Mouse (Mus musculus) gastrocnemius, postnatal 10 days (tissue): ENCODE measurements around the gene Acbd4. TPM values are rescaled to one million over a fixed set of nuclear protein-coding genes. Genes with fewer than 3 reads are reported as not detected.

Experiments used
- DNase-seq: peaks from one replicate; pipeline ENCODE4 v3.0.0; 2021; ENCODE audit warnings: mixed read lengths
- total RNA-seq, 2 experiments: library from RNA; stranded (reverse); gene quantifications; 2 replicates each; pipeline ENCODE4 v1.2.3; 2021

Gene Acbd4
- total RNA-seq, 2 experiments from 2014 or later, result 34.9 to 50.5 TPM

GRCm38 (mm10) chr11:103142441-103143182 is 41.1 kb downstream of the Acbd4 start:
- DNase-seq, result no peak

DNA sequence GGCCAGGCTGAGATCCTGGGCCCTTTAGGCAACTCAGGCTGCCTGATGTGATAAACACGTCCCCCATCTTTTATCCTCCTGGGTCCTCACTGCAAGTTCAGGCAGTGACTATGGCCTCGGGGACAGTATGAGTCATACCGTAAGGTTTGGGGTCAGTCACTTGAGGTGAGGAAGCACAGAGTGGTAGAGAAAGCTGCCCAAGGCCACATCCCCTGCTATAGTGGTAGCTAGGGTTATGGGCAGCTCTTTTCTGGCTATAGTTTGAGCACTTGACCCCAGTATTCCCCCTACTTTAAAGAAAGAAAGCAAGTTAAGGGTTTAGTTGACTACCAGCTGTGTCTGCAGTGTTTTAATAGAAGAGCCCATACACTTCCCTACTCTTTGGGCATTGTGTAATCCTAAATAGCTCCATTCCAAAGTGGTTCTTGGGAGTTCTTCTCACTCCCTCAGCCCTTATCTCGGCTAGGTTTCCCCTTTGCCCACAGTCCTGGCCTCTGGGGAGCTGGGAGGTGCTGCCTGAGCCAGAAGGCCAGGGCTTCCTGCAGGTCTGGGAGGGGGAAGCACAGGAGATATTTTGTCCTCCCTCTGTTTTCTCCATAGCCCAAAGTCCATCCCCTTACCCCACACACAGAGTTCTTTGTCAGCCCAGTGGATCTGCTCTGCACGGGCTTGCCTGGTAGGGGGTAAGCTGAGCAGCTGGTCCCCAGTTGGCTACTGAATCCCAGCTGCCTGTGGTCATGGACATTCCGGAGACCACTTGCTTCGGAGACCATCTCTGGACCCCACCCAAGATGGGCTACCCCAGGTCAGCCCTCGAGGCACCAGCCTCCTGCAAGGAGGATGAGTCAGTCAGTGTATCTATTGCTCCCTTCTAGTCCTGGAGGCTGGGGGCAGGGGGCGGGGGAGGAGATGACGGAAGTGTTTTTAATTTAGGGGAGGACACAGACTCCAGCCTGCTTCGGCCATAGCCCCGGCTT is 43.1 kb downstream of the Acbd4 start:
- no peak for DNase-seq

DNA sequence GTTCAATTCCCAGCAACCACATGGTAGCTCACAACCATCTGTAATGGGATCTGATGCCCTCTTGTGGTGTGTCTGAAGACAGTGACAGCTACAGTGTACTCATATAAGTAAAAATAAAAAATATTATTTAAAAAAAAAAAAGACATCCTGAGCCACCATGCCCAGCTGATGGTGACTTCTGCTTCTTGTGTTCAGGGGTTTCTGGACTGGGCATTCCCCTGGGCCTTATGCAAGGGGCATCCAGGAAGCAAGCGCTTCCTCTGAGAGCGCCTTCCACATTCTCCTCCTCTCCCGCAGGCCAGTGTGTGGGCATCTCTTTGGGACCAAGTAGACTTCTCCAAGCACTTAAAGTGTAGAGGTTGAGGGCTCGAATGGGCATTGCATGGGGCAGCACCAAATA is 44.9 kb downstream of the Acbd4 start:
- DNase-seq, result no peak

GRCm38 (mm10) chr11:103147766-103148165 is 46.3 kb downstream of the Acbd4 start:
- DNase-seq, result no peak

GRCm38 (mm10) chr11:103149771-103150170 is 48.3 kb downstream of the Acbd4 start:
- DNase-seq, result no peak

- DNase-seq, result peak; percentile 99
These were observed 57.4 kb downstream of the Acbd4 start for GRCm38 (mm10) chr11:103158621-103159478.

DNA sequence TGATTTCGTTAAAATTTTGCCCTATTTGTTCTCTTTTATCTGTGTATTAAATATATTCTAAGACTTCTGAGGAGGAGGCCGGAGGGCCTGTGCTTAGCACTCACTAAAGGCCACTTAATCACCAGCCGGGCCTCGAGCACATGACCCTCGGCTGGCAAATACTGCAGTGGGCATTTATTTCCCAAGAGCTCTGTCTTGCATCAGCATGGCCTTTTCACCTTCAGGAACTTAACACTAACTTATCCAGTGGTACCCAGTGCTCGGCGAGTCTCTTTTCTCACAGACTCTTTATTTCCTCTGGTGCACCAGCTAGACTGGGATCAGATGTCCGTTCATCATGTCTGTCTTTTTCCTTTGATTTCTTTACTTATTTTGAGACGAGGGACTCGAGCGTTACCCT is 59.3 kb downstream of the Acbd4 start:
- DNase-seq, result no peak

GRCm38 (mm10) chr11:103161449-103161848 is 60.0 kb downstream of the Acbd4 start:
- no peak for DNase-seq

Other genes with a start within 250 kb of the Acbd4 start
- gene Eftud2, start 220.7 kb upstream of the Acbd4 start, total RNA-seq, result 10 to 100 TPM; 49.5 to 52.3 TPM
- under 1 TPM in 1 of 2 experiments, not detected in 1; 0.14 TPM for gene Ccdc103, start 220.5 kb upstream of the Acbd4 start, total RNA-seq
- gene Fam187a, start 216.5 kb upstream of the Acbd4 start, total RNA-seq, result not detected
- gene Gfap, start 200.8 kb upstream of the Acbd4 start, total RNA-seq, result under 1 TPM; 0.09 to 0.61 TPM
- gene Kif18b, start 176.6 kb upstream of the Acbd4 start, total RNA-seq, result 1 to 10 TPM; 4.0 to 5.7 TPM
- gene C1ql1, start 155.0 kb upstream of the Acbd4 start, total RNA-seq, result under 1 TPM; 0.31 to 0.93 TPM
- gene Nmt1, start 73.5 kb upstream of the Acbd4 start, total RNA-seq, result 10 to 100 TPM; 41.5 to 49.7 TPM
- gene Dcakd, start 73.3 kb upstream of the Acbd4 start, total RNA-seq, result 10 to 100 TPM; 34.9 to 45.5 TPM
- gene Plcd3, start within 50 bp of the Acbd4 start, total RNA-seq, result 1 to 10 TPM; 5.8 to 8.6 TPM
- gene Hexim1, start 14.5 kb downstream of the Acbd4 start, total RNA-seq, result 10 to 100 TPM; 24.0 to 26.7 TPM
- 1 to 10 TPM; 5.8 to 6.7 TPM for gene Hexim2, start 30.7 kb downstream of the Acbd4 start, total RNA-seq
- gene Fmnl1, start 69.4 kb downstream of the Acbd4 start, total RNA-seq, result 1 to 10 TPM; 6.3 to 8.9 TPM
- not detected for gene 1700023F06Rik, start 106.9 kb downstream of the Acbd4 start, total RNA-seq
- gene Spata32, start 116.8 kb downstream of the Acbd4 start, total RNA-seq, result not detected
- gene Map3k14, start 165.8 kb downstream of the Acbd4 start, total RNA-seq, result 1 to 10 TPM; 3.3 to 5.0 TPM